Mouse (Mus musculus): ENCODE measurements around the gene Nemp2. TPM values are rescaled to one million over a fixed set of nuclear protein-coding genes. Genes with fewer than 3 reads are reported as not detected.

Nemp2 gene
- polyA plus RNA-seq, 1 experiment: 19.7 TPM

DNA sequence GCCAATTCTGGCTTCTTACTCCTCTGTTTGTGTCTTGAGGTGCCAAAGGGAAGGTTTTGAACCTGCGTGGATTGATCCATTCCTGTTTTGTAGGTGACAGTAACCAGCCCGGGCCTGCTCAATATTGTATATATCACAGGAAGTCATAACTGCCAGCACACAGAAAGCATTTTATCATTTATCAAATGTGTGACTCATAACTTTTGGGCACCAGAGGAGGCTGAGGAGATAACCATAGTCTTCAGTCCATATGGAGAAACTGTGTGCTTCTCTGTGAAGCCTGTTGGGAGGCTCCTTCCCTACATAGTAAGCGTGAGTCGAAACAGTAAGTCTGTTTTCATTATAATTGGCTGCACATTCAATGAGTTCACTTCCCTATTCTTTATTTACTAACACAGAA lies 10.2 kb downstream of the Nemp2 start:
- TF ChIP-seq POLR2A (IDR thresholded peaks at IDR 0.05; ENCODE audit: insufficient read depth, low read length) (no peak), CTCF (IDR thresholded peaks at IDR 0.05; ENCODE audit: low read depth, low read length) (no peak), EP300 (IDR thresholded peaks at IDR 0.05; ENCODE audit: insufficient read depth, low read depth, low read length) (no peak)
- peaks cover 14% of the 10 kb centered on the region for H3K36me3 ChIP-seq (ENCODE audit: control insufficient read depth, insufficient read depth, low read length, poor library complexity, severe bottlenecking)
- no peak overlapping the region for H3K4me3 ChIP-seq (ENCODE audit: low read depth, low read length)
- H3K27ac ChIP-seq (ENCODE audit: insufficient read depth, low read length): no peak overlapping the region
- H3K27me3 ChIP-seq (ENCODE audit: control insufficient read depth, insufficient read depth, low read length, poor library complexity, severe bottlenecking): no peaks in the 10 kb centered on the region
- H3K4me1 ChIP-seq (ENCODE audit: control insufficient read depth, insufficient read depth, low read length): no peaks in the 10 kb centered on the region
- H3K9me3 ChIP-seq (replicated peaks; ENCODE audit: control insufficient read depth, insufficient read depth, low read length, poor library complexity, severe bottlenecking): no peaks in the 10 kb centered on the region
- no peak overlapping the region for H3K9ac ChIP-seq (ENCODE audit: low read depth, poor library complexity, severe bottlenecking)

DNA sequence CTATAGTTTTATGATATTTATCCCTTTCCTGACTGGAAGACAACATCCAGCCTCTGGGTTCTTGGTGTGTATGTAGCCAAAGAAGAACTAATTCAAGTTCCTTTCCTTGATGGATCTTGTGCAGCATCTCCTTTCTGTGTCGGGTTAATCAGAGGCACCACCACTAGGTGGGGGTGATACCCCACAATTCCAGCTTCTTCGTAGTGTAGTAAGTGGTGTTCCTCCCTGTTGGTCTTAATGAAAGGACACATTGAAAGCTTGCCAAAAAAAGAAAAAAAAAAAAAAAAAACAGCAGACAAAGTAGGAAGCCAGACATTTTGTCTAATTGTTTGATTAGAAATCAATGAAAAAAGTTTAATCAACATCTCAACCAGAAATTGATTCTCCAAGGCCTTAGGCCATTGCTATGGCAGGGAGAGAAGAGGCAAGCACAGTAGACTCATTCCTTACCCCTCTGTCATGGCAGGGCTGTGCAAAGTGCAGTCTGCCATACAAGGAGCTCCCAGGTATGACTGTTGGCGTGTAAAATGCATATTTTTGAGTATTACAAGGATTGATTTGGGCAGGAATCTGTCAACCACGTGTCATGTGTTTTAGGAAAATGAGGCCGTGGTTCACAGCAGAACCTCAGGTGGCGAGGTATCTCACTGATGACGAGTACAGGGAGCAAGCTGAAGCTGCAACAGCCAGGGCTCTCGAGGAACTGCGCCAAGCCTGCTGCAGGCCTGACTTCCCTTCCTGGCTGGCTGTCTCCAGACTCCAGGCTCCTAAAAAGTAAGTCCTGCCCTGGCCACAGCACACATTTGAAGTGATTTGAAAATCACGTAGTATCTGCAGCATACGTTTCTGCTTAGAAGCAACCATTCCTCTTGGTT lies 17.9 kb downstream of the Nemp2 start:
- Histone ChIP-seq H3K4me3 (ENCODE audit: low read depth, low read length) (no peak overlapping the region), H3K36me3 (ENCODE audit: control insufficient read depth, insufficient read depth, low read length, poor library complexity, severe bottlenecking) (peaks cover 19% of the 10 kb centered on the region), H3K9me3 (replicated peaks; ENCODE audit: control insufficient read depth, insufficient read depth, low read length, poor library complexity, severe bottlenecking) (no peaks in the 10 kb centered on the region), H3K27ac (ENCODE audit: insufficient read depth, low read length) (no peak overlapping the region), H3K9ac (ENCODE audit: low read depth, poor library complexity, severe bottlenecking) (no peak overlapping the region), H3K27me3 (ENCODE audit: control insufficient read depth, insufficient read depth, low read length, poor library complexity, severe bottlenecking) (no peaks in the 10 kb centered on the region), H3K4me1 (ENCODE audit: control insufficient read depth, insufficient read depth, low read length) (no peaks in the 10 kb centered on the region)
- TF ChIP-seq CTCF (IDR thresholded peaks at IDR 0.05; ENCODE audit: low read depth, low read length): no peak
- no peak for TF ChIP-seq POLR2A (IDR thresholded peaks at IDR 0.05; ENCODE audit: insufficient read depth, low read length)
- TF ChIP-seq EP300 (IDR thresholded peaks at IDR 0.05; ENCODE audit: insufficient read depth, low read depth, low read length): no peak

DNA sequence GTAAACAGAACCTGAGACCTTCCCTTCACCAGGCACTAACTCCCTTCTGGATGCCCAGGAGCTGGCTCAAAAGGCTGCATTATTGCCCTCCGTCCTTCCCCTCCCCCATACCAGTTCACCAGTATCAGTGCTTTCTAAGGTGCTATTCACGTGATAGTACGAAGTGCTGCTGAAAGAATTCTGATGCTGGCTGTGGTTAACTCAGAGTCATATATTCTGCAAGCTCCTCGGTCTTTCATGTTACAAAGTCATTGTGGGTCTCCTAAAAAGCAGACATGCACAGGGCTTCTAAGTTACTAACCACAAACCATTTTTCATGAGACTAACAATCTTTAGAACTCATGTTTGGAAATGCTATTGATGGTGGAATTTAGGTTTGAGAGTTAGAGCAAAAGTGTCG lies 19.6 kb downstream of the Nemp2 start:
- Histone ChIP-seq H3K36me3 (ENCODE audit: control insufficient read depth, insufficient read depth, low read length, poor library complexity, severe bottlenecking) (peaks cover 19% of the 10 kb centered on the region), H3K27me3 (ENCODE audit: control insufficient read depth, insufficient read depth, low read length, poor library complexity, severe bottlenecking) (no peaks in the 10 kb centered on the region), H3K9ac (ENCODE audit: low read depth, poor library complexity, severe bottlenecking) (no peak overlapping the region), H3K4me3 (ENCODE audit: low read depth, low read length) (no peak overlapping the region), H3K4me1 (ENCODE audit: control insufficient read depth, insufficient read depth, low read length) (no peaks in the 10 kb centered on the region), H3K9me3 (replicated peaks; ENCODE audit: control insufficient read depth, insufficient read depth, low read length, poor library complexity, severe bottlenecking) (no peaks in the 10 kb centered on the region), H3K27ac (ENCODE audit: insufficient read depth, low read length) (no peak overlapping the region)
- TF ChIP-seq EP300 (IDR thresholded peaks at IDR 0.05; ENCODE audit: insufficient read depth, low read depth, low read length): no peak
- TF ChIP-seq CTCF (IDR thresholded peaks at IDR 0.05; ENCODE audit: low read depth, low read length): no peak
- TF ChIP-seq POLR2A (IDR thresholded peaks at IDR 0.05; ENCODE audit: insufficient read depth, low read length): no peak

DNA sequence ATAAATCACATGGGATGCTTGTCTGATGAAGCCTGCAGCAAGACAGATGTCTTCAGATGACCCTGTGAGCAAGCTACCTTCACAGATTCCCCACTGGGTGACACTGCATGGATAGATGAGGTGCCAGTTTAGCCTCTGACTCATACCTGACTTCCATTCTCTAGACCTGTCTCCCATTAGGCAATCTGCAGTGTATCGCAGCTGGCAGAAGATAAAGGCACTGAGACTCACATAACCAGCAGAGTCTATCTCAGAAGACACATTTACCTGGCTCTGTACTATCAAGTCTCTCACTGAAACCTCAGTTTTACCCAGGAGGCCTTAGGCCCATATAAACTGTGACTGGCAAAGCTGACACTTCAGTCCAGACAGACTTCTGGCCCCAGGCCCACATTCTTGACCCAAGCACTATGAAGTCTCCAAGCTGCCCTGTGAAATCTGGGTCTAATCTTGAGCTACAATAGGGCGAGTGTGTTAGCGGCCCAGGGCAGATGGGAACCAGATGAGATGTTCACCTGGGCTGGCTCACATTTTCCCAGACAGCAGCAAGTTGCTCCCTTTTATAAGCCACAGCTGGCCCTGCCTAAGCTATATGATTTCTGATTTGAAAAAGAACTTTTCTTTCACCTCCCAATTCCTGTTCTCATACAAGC lies 22.2 kb downstream of the Nemp2 start:
- no peak overlapping the region for H3K9ac ChIP-seq (ENCODE audit: low read depth, poor library complexity, severe bottlenecking)
- H3K27ac ChIP-seq (ENCODE audit: insufficient read depth, low read length): no peak overlapping the region
- TF ChIP-seq POLR2A (IDR thresholded peaks at IDR 0.05; ENCODE audit: insufficient read depth, low read length): no peak
- TF ChIP-seq CTCF (IDR thresholded peaks at IDR 0.05; ENCODE audit: low read depth, low read length): no peak
- no peak for TF ChIP-seq EP300 (IDR thresholded peaks at IDR 0.05; ENCODE audit: insufficient read depth, low read depth, low read length)
- no peak overlapping the region for H3K4me3 ChIP-seq (ENCODE audit: low read depth, low read length)
- no peaks in the 10 kb centered on the region for H3K9me3 ChIP-seq (replicated peaks; ENCODE audit: control insufficient read depth, insufficient read depth, low read length, poor library complexity, severe bottlenecking)
- peaks cover 3% of the 10 kb centered on the region for H3K4me1 ChIP-seq (ENCODE audit: control insufficient read depth, insufficient read depth, low read length)
- H3K36me3 ChIP-seq (ENCODE audit: control insufficient read depth, insufficient read depth, low read length, poor library complexity, severe bottlenecking): peaks cover 17% of the 10 kb centered on the region
- no peaks in the 10 kb centered on the region for H3K27me3 ChIP-seq (ENCODE audit: control insufficient read depth, insufficient read depth, low read length, poor library complexity, severe bottlenecking)

DNA sequence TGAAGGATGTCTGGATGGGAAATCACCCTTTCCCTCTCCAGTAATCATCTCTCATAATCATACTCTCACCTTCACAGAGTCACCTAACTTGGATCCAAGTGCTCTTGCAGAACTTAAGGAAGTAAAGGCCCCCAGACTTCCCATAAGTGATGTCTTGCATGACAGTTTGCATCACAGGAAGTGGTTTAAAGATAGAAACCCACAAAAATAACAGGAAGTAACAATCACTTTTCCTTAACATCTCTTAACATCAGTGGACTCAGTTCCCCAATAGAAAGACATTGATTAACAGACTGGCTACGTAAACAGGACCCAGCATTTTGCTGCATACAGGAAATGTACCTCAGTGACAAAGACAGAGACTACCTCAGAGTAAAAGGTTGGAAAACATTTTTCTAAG lies 22.9 kb downstream of the Nemp2 start:
- TF ChIP-seq CTCF (IDR thresholded peaks at IDR 0.05; ENCODE audit: low read depth, low read length): no peak
- Histone ChIP-seq H3K4me3 (ENCODE audit: low read depth, low read length) (no peak overlapping the region), H3K4me1 (ENCODE audit: control insufficient read depth, insufficient read depth, low read length) (peaks cover 3% of the 10 kb centered on the region), H3K27me3 (ENCODE audit: control insufficient read depth, insufficient read depth, low read length, poor library complexity, severe bottlenecking) (no peaks in the 10 kb centered on the region), H3K9ac (ENCODE audit: low read depth, poor library complexity, severe bottlenecking) (no peak overlapping the region), H3K9me3 (replicated peaks; ENCODE audit: control insufficient read depth, insufficient read depth, low read length, poor library complexity, severe bottlenecking) (no peaks in the 10 kb centered on the region), H3K27ac (ENCODE audit: insufficient read depth, low read length) (no peak overlapping the region), H3K36me3 (ENCODE audit: control insufficient read depth, insufficient read depth, low read length, poor library complexity, severe bottlenecking) (peaks cover 17% of the 10 kb centered on the region)

DNA sequence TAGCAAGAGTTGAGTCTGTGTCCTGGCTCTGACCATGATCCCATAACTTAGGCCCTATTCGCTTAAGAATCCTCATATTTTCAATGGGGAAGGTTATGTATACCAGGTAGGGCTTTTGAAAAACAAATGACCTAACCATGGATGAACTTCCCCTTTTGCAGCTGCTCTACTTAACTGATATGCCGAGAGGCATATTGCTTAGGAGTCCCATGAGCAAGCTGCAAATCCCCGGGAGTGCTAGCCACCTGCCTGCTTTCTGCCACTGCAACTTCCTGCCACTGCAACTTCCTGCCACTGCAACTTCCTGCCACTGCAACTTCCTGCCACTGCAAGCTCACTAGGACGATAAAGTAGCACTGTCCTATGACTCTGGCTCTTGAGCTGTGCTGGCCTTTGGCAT lies 24.6 kb downstream of the Nemp2 start:
- Histone ChIP-seq H3K4me1 (ENCODE audit: control insufficient read depth, insufficient read depth, low read length) (peaks cover 3% of the 10 kb centered on the region), H3K36me3 (ENCODE audit: control insufficient read depth, insufficient read depth, low read length, poor library complexity, severe bottlenecking) (peaks cover 2% of the 10 kb centered on the region; the same call in 1 of the 2 replicates), H3K9ac (ENCODE audit: low read depth, poor library complexity, severe bottlenecking) (no peak overlapping the region), H3K9me3 (replicated peaks; ENCODE audit: control insufficient read depth, insufficient read depth, low read length, poor library complexity, severe bottlenecking) (no peaks in the 10 kb centered on the region), H3K27ac (ENCODE audit: insufficient read depth, low read length) (no peak overlapping the region), H3K4me3 (ENCODE audit: low read depth, low read length) (no peak overlapping the region), H3K27me3 (ENCODE audit: control insufficient read depth, insufficient read depth, low read length, poor library complexity, severe bottlenecking) (no peaks in the 10 kb centered on the region)
- TF ChIP-seq CTCF (IDR thresholded peaks at IDR 0.05; ENCODE audit: low read depth, low read length) (no peak), EP300 (IDR thresholded peaks at IDR 0.05; ENCODE audit: insufficient read depth, low read depth, low read length) (no peak), POLR2A (IDR thresholded peaks at IDR 0.05; ENCODE audit: insufficient read depth, low read length) (no peak)
